Mouse (Mus musculus): Measurements from ENCODE around the gene Deaf1. TPM values are rescaled to one million over a fixed set of nuclear protein-coding genes. Genes with fewer than 3 reads are reported as not detected.
"Not testable (repeated sequence)": the region's sequence is repeated elsewhere in the genome, so short reads cannot be mapped to it uniquely, and the experiment has no call there.

Deaf1 gene
- total RNA-seq, 2 experiments from 2014 or later, result 32.1 to 54.5 TPM

DNA sequence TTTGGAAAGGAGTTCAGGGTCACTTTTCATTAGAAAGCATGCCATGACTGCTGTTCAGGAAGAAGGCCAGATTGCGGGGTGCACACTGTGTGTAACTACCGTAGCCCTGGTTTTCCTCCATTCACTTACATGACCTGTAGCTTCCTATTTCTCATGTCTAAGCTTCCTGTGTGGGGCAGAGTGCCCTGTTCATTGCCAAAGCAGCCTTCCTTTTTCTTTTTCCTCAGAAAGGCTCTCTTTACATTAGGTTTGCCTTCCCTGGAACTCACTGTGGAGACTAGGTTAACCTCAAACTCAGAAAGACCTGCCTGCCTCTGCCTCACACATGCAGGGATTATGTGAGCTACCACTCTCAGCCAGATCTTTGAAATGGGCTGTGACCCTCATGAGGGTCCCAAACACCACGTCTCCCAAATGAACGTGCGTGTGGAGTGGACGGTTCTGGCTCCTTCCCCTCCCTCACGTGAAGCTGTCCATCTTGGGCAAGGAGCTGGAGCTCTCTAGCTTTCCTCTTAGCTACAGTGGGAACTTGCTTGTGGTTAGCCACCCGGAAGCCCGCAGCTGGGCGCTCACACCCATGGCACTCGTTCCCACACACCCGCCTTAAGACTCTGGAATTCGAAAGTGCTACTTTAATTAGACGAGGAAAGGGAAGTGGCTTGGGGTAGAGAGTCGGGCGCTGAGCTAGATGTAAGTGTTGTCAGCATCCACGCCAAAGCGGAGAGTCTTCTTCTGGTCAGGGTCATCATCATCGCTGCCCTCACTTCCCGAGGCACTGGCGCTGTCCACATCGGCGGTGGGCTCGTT, 58.8 kb downstream of the Deaf1 start:
- no peak for ATAC-seq (replicated peaks; ENCODE audit: low FRiP score, low TSS enrichment, poor library complexity, severe bottlenecking)

DNA sequence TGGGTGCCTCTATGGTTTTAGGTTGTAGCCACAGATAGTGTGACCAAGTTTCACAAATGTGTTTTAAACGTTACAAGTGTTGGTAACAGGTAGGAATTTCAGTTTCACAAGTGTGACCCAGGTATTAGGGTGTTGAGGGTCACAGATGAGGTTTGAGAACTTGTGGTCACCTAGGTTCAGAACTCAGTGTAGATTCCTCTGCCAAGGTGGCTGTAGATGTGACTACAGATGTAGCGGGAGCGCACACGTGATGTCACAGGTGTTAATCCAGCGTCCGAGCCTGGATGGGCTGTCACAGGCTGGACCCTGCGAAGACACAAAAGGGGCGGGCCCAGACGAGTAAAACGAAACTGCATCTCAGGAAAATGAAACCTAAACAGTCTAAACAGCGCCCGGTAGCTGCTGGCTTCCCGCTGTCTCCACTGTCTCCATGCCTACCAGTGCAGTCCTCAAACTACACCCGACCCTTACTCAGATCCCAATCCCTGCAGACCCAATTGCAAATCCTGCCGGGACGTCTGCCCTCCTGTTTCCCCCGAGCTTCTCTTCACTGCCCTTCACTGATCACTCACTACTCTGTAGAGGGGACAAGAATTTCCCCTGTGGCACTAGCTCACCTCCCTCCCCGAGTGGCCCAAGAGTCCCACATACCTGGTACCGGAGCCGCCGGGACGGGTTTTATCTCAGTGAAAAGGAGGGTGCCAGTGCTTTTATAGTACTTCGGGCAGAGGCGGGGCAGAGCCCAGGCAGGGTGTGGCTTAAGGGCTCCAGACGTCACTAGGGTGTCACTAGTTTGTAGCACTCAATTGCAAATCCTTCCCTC, 61.5 kb downstream of the Deaf1 start, which contains the start of gene Irf7:
Gene Irf7, minus strand, starts transcription at position 743 of the 823 bp plus-strand sequence.
- peak; percentile 77 for ATAC-seq (replicated peaks; ENCODE audit: low FRiP score, low TSS enrichment, poor library complexity, severe bottlenecking)

DNA sequence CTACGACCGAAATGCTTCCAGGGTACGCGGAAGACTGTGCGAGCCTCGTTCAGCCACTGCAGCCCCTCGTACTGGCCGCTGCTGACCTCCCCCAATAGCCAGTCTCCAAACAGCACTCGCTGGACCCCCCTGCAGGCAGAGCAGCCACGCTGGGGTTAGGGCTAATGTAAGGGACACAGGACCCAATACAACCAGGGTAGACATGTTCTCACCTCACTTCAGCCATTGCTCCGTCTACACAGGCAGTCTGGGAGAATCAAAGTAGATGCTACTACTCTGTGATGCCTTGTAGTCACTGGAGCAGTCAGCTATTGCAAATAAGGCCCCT, 62.1 kb downstream of the Deaf1 start:
- ATAC-seq (replicated peaks; ENCODE audit: low FRiP score, low TSS enrichment, poor library complexity, severe bottlenecking), result peak; percentile 17; the same call in 1 of the 2 replicates

DNA sequence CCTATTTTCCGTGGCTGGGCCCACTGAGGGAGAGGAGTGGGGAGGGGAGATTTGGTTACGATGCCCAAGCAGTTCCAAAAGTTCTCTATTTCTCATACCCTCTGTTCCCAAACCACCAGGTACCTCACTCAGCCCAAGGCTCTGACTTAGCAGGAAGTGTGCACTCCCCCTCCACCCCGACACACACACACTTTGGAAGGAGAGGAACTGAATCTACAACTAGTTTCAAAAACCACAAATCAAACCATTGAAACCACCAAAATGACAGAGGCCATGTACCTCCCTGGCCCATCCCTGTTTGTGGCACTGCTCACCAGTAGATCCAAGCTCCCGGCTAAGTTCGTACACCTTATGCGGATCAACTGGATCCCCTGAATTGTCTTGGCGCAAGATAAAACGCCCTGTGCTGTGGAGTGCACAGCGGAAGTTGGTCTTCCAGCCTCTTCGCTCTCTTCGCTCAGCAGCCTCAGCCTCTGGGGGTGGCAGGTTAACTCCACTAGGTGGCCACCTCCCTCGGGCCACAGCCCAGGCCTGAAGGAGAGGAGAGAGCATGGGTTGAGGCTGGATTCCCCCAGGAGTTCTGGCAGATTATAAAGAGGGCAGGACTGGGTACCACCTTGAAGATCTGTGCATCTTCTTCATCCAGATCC, 62.6 kb downstream of the Deaf1 start:
- ATAC-seq (replicated peaks; ENCODE audit: low FRiP score, low TSS enrichment, poor library complexity, severe bottlenecking), result peak; percentile 73

DNA sequence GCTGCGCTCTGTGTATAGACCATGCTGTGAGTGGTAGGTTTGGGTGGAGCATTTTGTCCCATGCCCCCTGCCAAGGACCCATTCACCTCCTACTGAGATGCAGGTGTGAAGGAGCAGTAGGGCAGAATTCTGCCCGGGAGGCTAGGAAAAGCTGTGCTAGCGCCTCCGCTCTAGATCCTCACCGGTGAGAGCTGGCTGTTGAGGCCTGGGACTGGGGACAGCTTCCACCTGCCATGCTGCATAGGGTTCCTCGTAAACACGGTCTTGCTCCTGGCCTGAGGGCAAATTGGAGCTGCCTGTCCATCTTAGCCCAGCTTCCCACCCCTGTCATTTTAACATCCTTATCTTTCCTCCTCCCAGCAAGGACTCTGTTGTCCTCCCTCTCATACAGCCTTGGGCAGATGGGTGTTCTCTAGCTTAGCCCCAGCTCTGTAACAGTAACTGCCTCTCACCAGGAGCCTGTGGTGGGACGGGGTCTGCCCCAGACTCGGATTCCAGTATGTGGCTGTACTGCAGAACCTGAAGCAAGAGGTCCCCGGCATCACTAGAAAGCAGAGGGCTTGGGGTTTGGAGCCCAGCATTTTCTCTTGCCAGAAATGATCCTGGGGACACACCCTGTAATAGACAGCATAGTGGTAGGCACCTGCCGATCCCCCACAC, 63.3 kb downstream of the Deaf1 start:
- ATAC-seq (replicated peaks; ENCODE audit: low FRiP score, low TSS enrichment, poor library complexity, severe bottlenecking), result no peak

DNA sequence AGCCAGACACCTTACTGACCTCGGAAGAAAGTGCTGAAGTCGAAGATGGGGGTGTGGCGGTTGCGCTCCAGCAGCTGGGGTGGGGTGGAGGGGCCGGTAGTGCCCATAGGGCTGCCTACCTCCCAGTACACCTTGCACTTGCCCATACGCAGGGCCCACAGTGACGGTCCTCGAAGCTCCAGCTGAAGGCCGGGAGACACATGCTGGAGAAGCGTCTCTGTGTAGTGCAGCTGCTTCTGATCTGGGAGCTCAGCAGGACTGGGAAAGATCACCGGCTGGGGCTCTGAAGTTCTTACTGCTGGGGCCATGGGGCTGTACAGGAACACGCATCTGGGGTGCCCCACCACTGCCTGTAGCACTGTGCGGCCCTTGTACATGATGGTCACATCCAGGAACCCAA, 63.9 kb downstream of the Deaf1 start:
- ATAC-seq (replicated peaks; ENCODE audit: low FRiP score, low TSS enrichment, poor library complexity, severe bottlenecking), result no peak

DNA sequence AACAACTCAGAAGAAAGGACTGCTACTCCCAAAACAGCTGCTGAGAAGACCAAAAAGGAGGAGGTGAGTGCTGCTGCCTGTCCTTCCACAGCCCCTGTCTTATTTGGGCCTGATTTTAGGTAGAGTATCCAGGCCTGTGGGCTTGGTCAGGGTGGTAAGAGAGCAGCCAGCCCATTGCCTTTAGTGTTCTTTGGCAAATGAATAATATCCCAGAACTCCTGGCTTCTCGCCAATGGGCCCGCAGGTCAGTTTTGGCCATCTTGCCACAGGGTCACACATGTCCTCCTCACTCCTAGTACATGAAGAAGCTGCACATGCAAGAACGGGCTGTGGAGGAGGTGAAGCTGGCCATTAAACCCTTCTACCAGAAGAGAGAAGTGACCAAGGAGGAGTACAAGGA, 66.0 kb downstream of the Deaf1 start:
- ATAC-seq (replicated peaks; ENCODE audit: low FRiP score, low TSS enrichment, poor library complexity, severe bottlenecking), result no peak

DNA sequence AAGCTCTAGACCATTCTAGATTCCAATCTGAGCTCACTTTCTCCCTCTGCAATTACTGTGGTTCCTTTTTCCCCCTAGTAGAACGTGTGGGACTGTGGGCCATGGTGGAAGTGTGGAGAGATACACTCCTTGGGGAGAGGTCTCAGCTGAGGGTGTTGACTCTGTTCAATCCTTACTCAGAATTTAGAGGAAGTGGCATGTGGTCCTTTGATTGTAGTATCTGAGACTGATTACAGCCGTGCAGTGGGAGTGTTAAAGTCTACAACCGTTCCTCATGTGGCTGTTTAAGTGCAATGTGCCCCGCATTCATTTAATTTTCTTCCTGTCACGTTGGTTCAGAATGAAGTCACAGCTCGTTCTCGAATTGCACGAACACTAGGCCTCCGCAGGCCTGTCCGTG, 71.3 kb downstream of the Deaf1 start:
- ATAC-seq (replicated peaks; ENCODE audit: low FRiP score, low TSS enrichment, poor library complexity, severe bottlenecking), result no peak

DNA sequence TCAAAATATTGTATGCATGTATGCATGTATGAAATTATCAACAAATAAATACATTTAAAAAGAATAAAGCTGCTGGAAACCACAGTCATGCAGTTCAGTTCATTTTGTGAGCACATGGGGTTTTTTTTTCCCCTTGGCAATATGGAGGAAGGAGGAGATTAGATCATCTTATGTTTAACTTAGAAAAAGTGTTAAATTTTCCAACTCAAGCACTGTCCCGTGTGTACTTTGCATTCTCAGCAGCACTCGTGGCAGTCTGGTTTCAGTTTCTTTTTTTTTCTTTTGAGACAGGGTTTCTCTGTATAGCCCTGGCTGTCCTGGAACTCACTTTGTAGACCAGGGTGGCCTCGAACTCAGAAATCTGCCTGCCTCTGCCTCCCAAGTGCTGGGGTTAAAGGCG, 77.0 kb downstream of the Deaf1 start:
- ATAC-seq (replicated peaks; ENCODE audit: low FRiP score, low TSS enrichment, poor library complexity, severe bottlenecking), result not testable (repeated sequence)

Other genes with a start within 250 kb of the Deaf1 start
- 0.17 and 11.2 TPM in 2 replicates for gene Pkp3, start 249.5 kb downstream of the Deaf1 start, total RNA-seq (2014; fragmentation: Nextera tagmentation)
- gene Pkp3, start 249.5 kb downstream of the Deaf1 start, total RNA-seq (2017), result 2.8 TPM in 1 of 2 replicates, not detected in the other
- 14.0 and 24.8 TPM in 2 replicates for gene Sigirr, start 227.1 kb downstream of the Deaf1 start, total RNA-seq (2014; fragmentation: Nextera tagmentation)
- gene Sigirr, start 227.1 kb downstream of the Deaf1 start, total RNA-seq (2017), result 7.1 and 13.0 TPM in 2 replicates
- gene Ano9, start 209.9 kb downstream of the Deaf1 start, total RNA-seq (2014; fragmentation: Nextera tagmentation), result not detected in 2 replicates
- not detected in 2 replicates for gene Ano9, start 209.9 kb downstream of the Deaf1 start, total RNA-seq (2017)
- gene Ptdss2, start 205.3 kb downstream of the Deaf1 start, total RNA-seq (2014; fragmentation: Nextera tagmentation), result 59.0 and 64.0 TPM in 2 replicates
- gene Ptdss2, start 205.3 kb downstream of the Deaf1 start, total RNA-seq (2017), result 14.0 and 21.1 TPM in 2 replicates
- 43.7 and 54.2 TPM in 2 replicates for gene Rnh1, start 154.8 kb downstream of the Deaf1 start, total RNA-seq (2014; fragmentation: Nextera tagmentation)
- 20.7 and 30.4 TPM in 2 replicates for gene Rnh1, start 154.8 kb downstream of the Deaf1 start, total RNA-seq (2017)
- 73.1 and 108 TPM in 2 replicates for gene Hras, start 133.7 kb downstream of the Deaf1 start, total RNA-seq (2014; fragmentation: Nextera tagmentation)
- 30.1 and 48.6 TPM in 2 replicates for gene Hras, start 133.7 kb downstream of the Deaf1 start, total RNA-seq (2017)
- 4.3 and 6.1 TPM in 2 replicates for gene Lrrc56, start 133.5 kb downstream of the Deaf1 start, total RNA-seq (2014; fragmentation: Nextera tagmentation)
- 0.28 and 0.88 TPM in 2 replicates for gene Lrrc56, start 133.5 kb downstream of the Deaf1 start, total RNA-seq (2017)
- not detected in 2 replicates for gene Lmntd2, start 113.6 kb downstream of the Deaf1 start, total RNA-seq (2014; fragmentation: Nextera tagmentation)
- gene Lmntd2, start 113.6 kb downstream of the Deaf1 start, total RNA-seq (2017), result not detected in 2 replicates
- 3.1 and 6.4 TPM in 2 replicates for gene Rassf7, start 111.8 kb downstream of the Deaf1 start, total RNA-seq (2014; fragmentation: Nextera tagmentation)
- gene Rassf7, start 111.8 kb downstream of the Deaf1 start, total RNA-seq (2017), result 3.4 and 4.6 TPM in 2 replicates
- 114 and 119 TPM in 2 replicates for gene Phrf1, start 98.9 kb downstream of the Deaf1 start, total RNA-seq (2014; fragmentation: Nextera tagmentation)
- 53.9 and 79.3 TPM in 2 replicates for gene Phrf1, start 98.9 kb downstream of the Deaf1 start, total RNA-seq (2017)
- 6.4 and 27.5 TPM in 2 replicates for gene Irf7, start 61.2 kb downstream of the Deaf1 start, total RNA-seq (2014; fragmentation: Nextera tagmentation)
- 9.7 and 9.9 TPM in 2 replicates for gene Irf7, start 61.2 kb downstream of the Deaf1 start, total RNA-seq (2017)
- not detected in 2 replicates for gene Cdhr5, start 50.9 kb downstream of the Deaf1 start, total RNA-seq (2014; fragmentation: Nextera tagmentation)
- not detected in 2 replicates for gene Cdhr5, start 50.9 kb downstream of the Deaf1 start, total RNA-seq (2017)
- gene Sct, start 48.6 kb downstream of the Deaf1 start, total RNA-seq (2014; fragmentation: Nextera tagmentation), result not detected in 2 replicates
- gene Sct, start 48.6 kb downstream of the Deaf1 start, total RNA-seq (2017), result not detected in 2 replicates
- gene Drd4, start 35.7 kb downstream of the Deaf1 start, total RNA-seq (2014; fragmentation: Nextera tagmentation), result not detected in 2 replicates
- not detected in 2 replicates for gene Drd4, start 35.7 kb downstream of the Deaf1 start, total RNA-seq (2017)
- 23.0 and 39.1 TPM in 2 replicates for gene Tmem80, start within 50 bp of the Deaf1 start, total RNA-seq (2014; fragmentation: Nextera tagmentation)
- 9.7 and 17.4 TPM in 2 replicates for gene Tmem80, start within 50 bp of the Deaf1 start, total RNA-seq (2017)
- gene Eps8l2, start 11.2 kb upstream of the Deaf1 start, total RNA-seq (2014; fragmentation: Nextera tagmentation), result 2.0 TPM in 1 of 2 replicates, not detected in the other
- gene Eps8l2, start 11.2 kb upstream of the Deaf1 start, total RNA-seq (2017), result not detected in 2 replicates
- 327 and 353 TPM in 2 replicates for gene Taldo1, start 64.5 kb upstream of the Deaf1 start, total RNA-seq (2014; fragmentation: Nextera tagmentation)
- gene Taldo1, start 64.5 kb upstream of the Deaf1 start, total RNA-seq (2017), result 401 and 451 TPM in 2 replicates
- gene Gatd1, start 86.4 kb upstream of the Deaf1 start, total RNA-seq (2014; fragmentation: Nextera tagmentation), result 26.8 and 33.7 TPM in 2 replicates
- 10.9 and 13.9 TPM in 2 replicates for gene Gatd1, start 86.4 kb upstream of the Deaf1 start, total RNA-seq (2017)
- not detected in 2 replicates for gene Cend1, start 101.8 kb upstream of the Deaf1 start, total RNA-seq (2014; fragmentation: Nextera tagmentation)
- not detected in 2 replicates for gene Cend1, start 101.8 kb upstream of the Deaf1 start, total RNA-seq (2017)
- gene Slc25a22, start 110.2 kb upstream of the Deaf1 start, total RNA-seq (2014; fragmentation: Nextera tagmentation), result 25.9 and 45.2 TPM in 2 replicates
- gene Slc25a22, start 110.2 kb upstream of the Deaf1 start, total RNA-seq (2017), result 3.4 and 6.7 TPM in 2 replicates
- gene Pidd1, start 116.3 kb upstream of the Deaf1 start, total RNA-seq (2014; fragmentation: Nextera tagmentation), result 46.5 and 64.8 TPM in 2 replicates
- 7.5 and 14.3 TPM in 2 replicates for gene Pidd1, start 116.3 kb upstream of the Deaf1 start, total RNA-seq (2017)
- 4,458 and 6,012 TPM in 2 replicates for gene Rplp2, start 119.7 kb upstream of the Deaf1 start, total RNA-seq (2014; fragmentation: Nextera tagmentation)
- gene Rplp2, start 119.7 kb upstream of the Deaf1 start, total RNA-seq (2017), result 2,286 and 2,743 TPM in 2 replicates
- gene Pnpla2, start 127.5 kb upstream of the Deaf1 start, total RNA-seq (2014; fragmentation: Nextera tagmentation), result 29.7 and 32.6 TPM in 2 replicates
- gene Pnpla2, start 127.5 kb upstream of the Deaf1 start, total RNA-seq (2017), result 7.1 and 17.8 TPM in 2 replicates
- gene Cracr2b, start 133.4 kb upstream of the Deaf1 start, total RNA-seq (2014; fragmentation: Nextera tagmentation), result not detected in 2 replicates
- 0.23 TPM in 1 of 2 replicates, not detected in the other for gene Cracr2b, start 133.4 kb upstream of the Deaf1 start, total RNA-seq (2017)
- 20.2 and 24.2 TPM in 2 replicates for gene Cd151, start 139.7 kb upstream of the Deaf1 start, total RNA-seq (2014; fragmentation: Nextera tagmentation)
- 13.2 and 17.6 TPM in 2 replicates for gene Cd151, start 139.7 kb upstream of the Deaf1 start, total RNA-seq (2017)
- gene Polr2l, start 147.4 kb upstream of the Deaf1 start, total RNA-seq (2014; fragmentation: Nextera tagmentation), result 77.2 and 78.1 TPM in 2 replicates
- 53.3 and 54.9 TPM in 2 replicates for gene Polr2l, start 147.4 kb upstream of the Deaf1 start, total RNA-seq (2017)
- gene Tspan4, start 147.6 kb upstream of the Deaf1 start, total RNA-seq (2014; fragmentation: Nextera tagmentation), result 31.6 and 38.2 TPM in 2 replicates
- gene Tspan4, start 147.6 kb upstream of the Deaf1 start, total RNA-seq (2017), result 26.0 and 33.9 TPM in 2 replicates
- gene Chid1, start 212.2 kb upstream of the Deaf1 start, total RNA-seq (2014; fragmentation: Nextera tagmentation), result 10.5 and 22.5 TPM in 2 replicates
- 31.8 and 44.9 TPM in 2 replicates for gene Chid1, start 212.2 kb upstream of the Deaf1 start, total RNA-seq (2017)
- 32.0 and 42.0 TPM in 2 replicates for gene Ap2a2, start 234.5 kb upstream of the Deaf1 start, total RNA-seq (2014; fragmentation: Nextera tagmentation)
- 27.0 and 35.5 TPM in 2 replicates for gene Ap2a2, start 234.5 kb upstream of the Deaf1 start, total RNA-seq (2017)

Data from megakaryocyte-erythroid progenitor cell, adult 5-6 weeks (primary cell).